Mouse (Mus musculus) bone marrow macrophage, adult 2 months (primary cell): Measurements from ENCODE around the gene Ift52. TPM values are rescaled to one million over a fixed set of nuclear protein-coding genes. Genes with fewer than 3 reads are reported as not detected.

ENCODE experiments used
- H3K27ac ChIP-seq: 2 replicates; pipeline ENCODE4 v1.5.1; 2012; ENCODE audit warnings: low read depth, low read length; ENCODE audit not compliant: insufficient read depth
- H3K4me1 ChIP-seq: 2 replicates; pipeline ENCODE4 v1.6.1; 2012; ENCODE audit warnings: low read length; ENCODE audit not compliant: control insufficient read depth, insufficient read depth
- H3K4me3 ChIP-seq: 2 replicates; pipeline ENCODE4 v1.5.1; 2012; ENCODE audit warnings: mild to moderate bottlenecking, low read length, moderate library complexity; ENCODE audit not compliant: insufficient read depth
- CTCF ChIP-seq: IDR thresholded peaks from 2 replicates; pipeline ENCODE4 v1.5.1; 2012; ENCODE audit warnings: low read depth, mild to moderate bottlenecking, low read length, moderate library complexity
- POLR2A ChIP-seq: IDR thresholded peaks from 2 replicates; pipeline ENCODE4 v1.6.1; 2012; ENCODE audit warnings: mild to moderate bottlenecking, low read depth, low read length, borderline replicate concordance
- polyA plus RNA-seq: library from polyadenylated mRNA; stranded (reverse); fragments of >200 nt; gene quantifications from 2 replicates; pipeline ENCODE4 v1.2.4, GENCODE M21; 2012; ENCODE audit not compliant: missing spikeins, insufficient read depth, insufficient read length

Gene Ift52
- polyA plus RNA-seq, 1 experiment, result 37.9 TPM

DNA sequence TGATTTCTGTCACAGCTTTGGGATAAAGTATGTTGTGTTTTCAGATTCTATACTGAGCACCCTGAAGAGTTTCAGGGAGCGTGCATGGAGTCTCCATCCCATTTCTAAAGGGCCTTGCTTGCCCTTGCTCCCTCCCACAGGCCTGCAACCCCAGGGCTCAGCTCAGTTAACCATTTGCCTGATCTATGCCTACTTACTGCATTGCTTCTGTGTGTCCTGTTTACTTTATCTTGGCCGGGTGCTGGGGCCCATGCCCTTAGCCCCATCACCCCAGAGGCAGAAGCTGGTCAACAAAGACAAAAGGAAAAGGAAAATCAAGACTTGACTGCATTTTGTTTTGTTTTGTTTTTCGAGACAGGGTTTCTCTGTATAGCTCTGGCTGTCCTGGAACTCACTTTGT lies 54.4 kb downstream of the Ift52 start:
- TF ChIP-seq CTCF (no peak), POLR2A (no peak)
- no peak overlapping the region for H3K27ac ChIP-seq
- no peak overlapping the region for H3K4me3 ChIP-seq
- H3K4me1 ChIP-seq, result no peaks in the 10 kb centered on the region

DNA sequence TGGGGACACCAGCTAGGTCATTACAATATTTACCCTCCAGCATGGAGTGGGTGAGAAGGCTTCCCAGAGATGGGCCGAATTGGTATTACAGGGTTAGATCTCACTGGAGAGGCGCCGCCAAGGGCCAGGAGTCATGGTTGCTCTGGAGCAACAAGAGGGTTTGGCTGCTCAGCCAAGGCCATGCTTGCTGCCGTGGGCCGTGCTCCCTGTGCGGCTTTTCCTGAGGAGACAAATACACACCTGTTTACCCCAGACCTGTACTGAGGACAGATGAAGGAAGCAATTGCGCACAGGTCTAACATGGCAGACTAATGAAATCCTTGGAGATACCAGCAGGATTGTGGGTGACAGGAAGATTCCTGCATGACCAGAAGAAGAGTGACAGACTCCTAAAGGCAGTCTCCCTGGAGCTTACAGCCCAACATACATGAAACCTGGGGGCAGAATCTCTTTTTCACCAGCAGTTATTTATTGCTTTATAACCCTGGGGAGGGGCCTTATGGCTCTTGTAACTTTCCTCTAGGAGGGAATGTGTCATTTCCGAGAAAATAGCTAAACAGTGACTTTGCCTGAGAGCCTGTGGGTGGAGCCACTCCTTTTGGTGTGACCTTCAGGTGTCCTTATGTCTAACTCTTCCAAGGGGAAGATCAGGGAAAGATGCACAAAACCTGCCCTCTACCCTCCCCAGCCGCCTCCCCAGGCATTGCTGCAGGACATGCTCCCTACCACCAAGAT lies 56.0 kb downstream of the Ift52 start:
- Histone ChIP-seq H3K4me1 (no peaks in the 10 kb centered on the region), H3K27ac (no peak overlapping the region), H3K4me3 (no peak overlapping the region)
- TF ChIP-seq POLR2A (no peak), CTCF (no peak)

DNA sequence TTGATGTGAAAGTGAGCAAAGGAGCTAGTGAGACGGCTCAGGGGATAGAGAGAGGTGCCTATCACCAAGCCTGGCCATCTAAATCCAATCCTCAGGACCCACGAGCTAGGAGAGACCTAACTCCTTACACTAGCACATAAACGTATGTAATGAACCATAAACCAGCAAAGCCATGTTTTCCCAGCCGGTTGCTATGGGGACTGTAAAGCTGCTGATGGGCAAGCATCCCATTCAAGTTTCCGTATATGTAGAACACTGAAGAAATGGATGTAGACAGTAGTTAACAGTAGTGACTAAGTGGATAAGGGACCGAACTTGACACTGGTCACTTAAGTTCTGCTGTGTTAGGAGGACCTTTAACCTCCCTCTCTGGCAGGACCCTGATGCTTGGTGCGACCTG lies 56.9 kb downstream of the Ift52 start:
- Histone ChIP-seq H3K4me1 (no peaks in the 10 kb centered on the region), H3K4me3 (no peak overlapping the region), H3K27ac (no peak overlapping the region)
- TF ChIP-seq POLR2A (no peak), CTCF (no peak)

DNA sequence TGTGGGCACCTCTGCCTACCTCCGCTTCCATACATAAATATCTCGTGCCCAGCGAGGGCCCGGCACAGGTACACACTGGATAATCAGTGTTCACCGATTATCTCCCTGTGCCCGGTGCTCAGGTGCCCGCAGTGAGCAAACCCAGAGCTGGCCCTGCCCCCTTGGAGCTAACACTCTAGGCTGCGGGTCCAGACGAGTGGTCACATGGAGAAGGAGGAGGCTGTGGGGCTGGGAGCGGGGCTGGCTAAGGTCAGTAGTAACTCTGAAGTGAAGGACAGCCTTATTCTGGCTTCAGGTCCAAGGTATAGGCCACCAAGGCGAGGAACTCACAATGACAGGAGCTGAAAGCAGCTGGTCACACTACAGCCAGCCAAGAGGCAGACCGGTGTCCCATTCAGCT lies 57.7 kb downstream of the Ift52 start:
- no peaks in the 10 kb centered on the region for H3K4me1 ChIP-seq
- H3K4me3 ChIP-seq, result no peak overlapping the region
- no peak overlapping the region for H3K27ac ChIP-seq
- no peak for TF ChIP-seq POLR2A
- TF ChIP-seq CTCF, result no peak

DNA sequence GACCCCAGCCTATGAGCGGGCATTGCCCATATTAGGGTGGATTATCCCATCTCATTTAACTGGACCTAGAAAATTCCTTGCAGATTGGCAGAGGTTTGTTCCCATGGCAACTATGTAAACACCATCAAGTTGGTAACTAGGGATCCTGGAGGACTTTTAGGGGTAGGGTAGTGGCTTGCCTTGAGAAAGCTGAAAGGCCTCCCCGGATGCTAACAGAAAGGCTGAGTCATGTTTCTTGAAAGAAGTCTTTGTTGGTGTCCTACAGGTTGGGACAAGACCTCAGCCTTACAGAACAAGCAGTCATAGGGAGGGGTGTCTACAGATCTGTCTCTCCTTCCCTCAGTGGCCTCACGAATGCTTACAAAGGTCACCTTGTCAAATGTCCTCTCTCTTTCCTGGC lies 58.1 kb downstream of the Ift52 start:
- Histone ChIP-seq H3K4me1 (no peaks in the 10 kb centered on the region), H3K4me3 (no peak overlapping the region)
- TF ChIP-seq POLR2A (no peak), CTCF (no peak)

DNA sequence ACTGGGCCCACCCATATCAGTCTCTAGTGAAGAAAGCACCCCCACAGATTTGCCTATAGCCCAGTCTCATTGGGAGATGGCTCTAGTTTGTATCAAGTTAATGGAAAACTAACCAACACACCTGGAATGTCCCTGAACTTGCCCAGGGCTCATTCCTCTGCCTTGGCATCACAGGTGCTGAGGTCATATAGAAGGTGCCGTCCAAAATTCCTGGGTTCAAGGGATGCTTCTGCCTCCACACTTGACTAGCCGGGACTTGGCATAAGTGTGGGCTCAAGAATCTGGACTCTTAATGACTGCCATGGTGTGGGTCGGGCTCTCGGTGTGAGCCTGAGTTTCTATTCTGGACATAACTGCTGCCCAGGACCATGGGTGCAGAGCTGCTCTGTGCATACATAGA lies 61.9 kb downstream of the Ift52 start:
- H3K4me1 ChIP-seq, result no peaks in the 10 kb centered on the region; the same call in 1 of the 2 replicates
- no peak overlapping the region for H3K4me3 ChIP-seq
- H3K27ac ChIP-seq, result no peak overlapping the region
- TF ChIP-seq POLR2A (no peak), CTCF (no peak)

More for the DNA sequence above, 58.1 kb downstream of the Ift52 start:
- no peak overlapping the region for H3K27ac ChIP-seq

DNA sequence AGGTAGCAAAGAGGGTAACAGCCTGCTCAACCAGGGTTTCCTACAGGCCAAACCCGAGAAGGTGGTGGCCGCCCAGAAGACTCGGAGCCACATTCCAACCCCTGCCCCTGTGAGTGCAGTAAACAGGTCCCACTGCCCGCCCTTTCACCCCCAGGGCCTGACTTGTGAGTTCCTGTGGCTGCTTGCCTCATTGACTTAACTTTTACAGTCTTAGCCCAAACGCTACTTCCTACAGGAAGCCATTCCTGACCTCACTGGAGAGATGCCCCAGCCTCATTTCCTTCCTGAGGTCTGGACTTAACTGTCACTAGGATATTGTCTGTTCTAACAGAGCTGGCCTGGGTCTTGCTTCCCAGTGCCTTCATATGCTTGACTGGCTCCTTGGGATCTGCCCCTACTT lies 65.4 kb downstream of the Ift52 start:
- TF ChIP-seq CTCF (no peak), POLR2A (no peak)
- no peak overlapping the region for H3K4me3 ChIP-seq
- no peak overlapping the region for H3K27ac ChIP-seq
- no peaks in the 10 kb centered on the region; the same call in 1 of the 2 replicates for H3K4me1 ChIP-seq

DNA sequence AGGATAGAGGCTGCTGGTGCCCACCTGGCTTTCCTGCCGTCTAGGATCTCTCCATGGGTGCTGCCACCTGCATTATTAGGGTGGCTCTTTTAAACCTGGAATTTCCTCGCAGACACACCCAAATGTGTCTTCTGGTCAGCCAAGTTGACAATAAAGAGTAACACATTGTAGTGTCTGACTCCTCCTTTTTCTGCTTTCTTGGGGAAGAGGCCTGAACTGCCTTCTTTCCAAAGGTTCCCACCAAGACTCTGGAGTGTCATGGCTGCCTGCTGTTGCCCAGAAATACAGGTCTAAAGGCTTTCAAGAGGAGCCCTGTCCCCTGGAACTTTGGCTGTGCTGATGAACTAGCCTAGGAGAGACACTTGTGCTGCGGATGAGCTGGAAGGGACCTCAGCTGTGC lies 67.4 kb downstream of the Ift52 start:
- no peaks in the 10 kb centered on the region; the same call in 1 of the 2 replicates for H3K4me1 ChIP-seq
- no peak for TF ChIP-seq POLR2A

DNA sequence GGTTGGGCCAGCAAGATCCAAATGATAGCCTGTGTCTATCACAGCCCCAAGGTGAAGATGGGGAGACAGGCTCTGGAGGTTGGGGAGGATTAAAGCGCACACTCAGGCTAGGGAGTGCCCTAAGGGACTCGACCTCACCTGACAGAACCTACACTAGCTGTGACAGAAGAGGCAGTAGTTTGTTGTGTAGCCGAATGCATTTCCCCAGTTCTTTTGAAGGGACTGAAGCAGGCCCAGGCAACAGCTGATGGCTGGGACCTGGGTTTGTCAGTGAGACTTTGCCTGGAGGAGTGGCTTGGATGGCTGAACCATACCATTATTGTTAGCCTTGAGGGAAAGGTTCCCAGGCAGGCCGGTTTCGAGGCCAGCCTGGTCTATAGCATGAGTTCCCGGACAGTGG lies 67.9 kb downstream of the Ift52 start:
- no peak for TF ChIP-seq CTCF
- no peak for TF ChIP-seq POLR2A
- Histone ChIP-seq H3K4me3 (no peak overlapping the region), H3K27ac (no peak overlapping the region), H3K4me1 (no peaks in the 10 kb centered on the region; the same call in 1 of the 2 replicates)

More for the DNA sequence above, 67.4 kb downstream of the Ift52 start:
- Histone ChIP-seq H3K27ac (no peak overlapping the region), H3K4me3 (no peak overlapping the region)

DNA sequence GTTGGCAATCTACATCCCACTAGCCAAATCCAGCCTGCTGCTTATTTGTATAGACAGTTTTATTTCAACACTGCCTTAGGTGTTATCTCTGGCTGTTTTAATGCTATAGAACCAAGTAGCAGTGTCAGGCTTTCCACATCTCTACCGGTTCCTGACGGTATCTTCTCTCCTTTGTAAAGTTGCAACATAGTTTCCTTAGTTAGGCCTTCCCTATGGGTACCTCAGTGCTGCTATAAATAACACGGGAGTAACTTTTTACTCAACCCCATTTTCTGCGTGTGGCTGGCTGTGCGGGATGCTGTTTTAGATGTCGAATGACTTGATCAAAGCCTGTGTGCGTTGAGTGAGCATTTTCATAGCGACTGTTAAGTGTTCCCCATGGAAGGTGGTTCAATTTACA lies 69.4 kb downstream of the Ift52 start:
- TF ChIP-seq CTCF (no peak), POLR2A (no peak)

DNA sequence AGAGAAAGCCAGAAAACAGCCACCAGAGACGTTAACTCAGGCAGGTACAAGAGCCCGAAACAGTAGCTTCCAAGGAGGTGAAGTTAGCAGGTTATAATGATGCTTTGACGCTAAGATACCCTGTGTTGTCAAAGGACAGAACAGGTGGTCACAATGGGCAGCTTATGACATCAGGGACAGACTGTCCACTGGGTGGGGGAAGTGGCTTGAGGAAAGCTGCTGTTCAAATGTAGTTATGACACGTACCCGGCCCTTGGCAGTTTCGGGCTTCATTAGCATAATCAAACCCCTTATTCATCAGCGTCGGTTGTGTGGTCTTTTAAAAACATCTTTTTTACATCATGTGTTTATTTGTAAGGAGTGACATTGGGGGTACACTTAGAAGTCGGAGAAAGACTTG lies 70.6 kb downstream of the Ift52 start, which contains the start of gene Gtsf1l:
TSS of gene Gtsf1l (minus strand) at position 128 of the 400 bp plus-strand sequence.
- Histone ChIP-seq H3K27ac (no peak within 1 kb of the TSS), H3K4me1 (no peaks in the 10 kb centered on the region; the same call in 1 of the 2 replicates), H3K4me3 (no peak within 1 kb of the TSS)
- TF ChIP-seq POLR2A (no peak), CTCF (no peak)

More for the DNA sequence above, 69.4 kb downstream of the Ift52 start:
- H3K4me3 ChIP-seq, result no peak overlapping the region
- H3K4me1 ChIP-seq, result no peaks in the 10 kb centered on the region; the same call in 1 of the 2 replicates
- H3K27ac ChIP-seq, result no peak overlapping the region
